Mouse (Mus musculus) Patski (cell line): ENCODE measurements at regions not wholly inside any gene's neighbourhood (a gene's known extent, or its start where the extent isn't known, plus 50 kb on each side); places are given as distances from the start of the nearest gene placed in this dataset.

Experiments
- ATAC-seq: fragments of 100-300 bp; one replicate; pipeline ENCODE4 v1.8.0; 2021
- CTCF ChIA-PET: fragments of 350-600 bp; sonication (Branson Sonifier 250); formaldehyde crosslinking; loops from one replicate; lab custom pipeline; 2022; ENCODE audit warnings: inconsistent platforms; lab: Charles Lee
- POLR2A ChIA-PET: fragments of 350-600 bp; sonication (Branson Sonifier 250); formaldehyde crosslinking; loops from one replicate; lab custom pipeline; 2022; ENCODE audit warnings: antibody characterized with exemption, inconsistent platforms; lab: Charles Lee
- DNase-seq: peaks from one replicate; pipeline ENCODE4 v3.0.0-alpha.2; 2011; ENCODE audit warnings: low read depth, low spot score
- H3K27me3 ChIP-seq: fragments of 371-371 bp; one replicate; pipeline ENCODE4 v1.5.1; 2021
- CTCF ChIP-seq: fragments of 100-300 bp; IDR thresholded peaks from one replicate; pipeline ENCODE4 v1.5.1; 2021
- in situ Hi-C: fragments of 300-500 bp; cut with MboI; formaldehyde crosslinking; loops from 3 replicates; pipeline ENCODE4 v1.11.1; 2018; ENCODE audit warnings: low pct_unique_long_range_greater_than_20kb, mixed read lengths

DNA sequence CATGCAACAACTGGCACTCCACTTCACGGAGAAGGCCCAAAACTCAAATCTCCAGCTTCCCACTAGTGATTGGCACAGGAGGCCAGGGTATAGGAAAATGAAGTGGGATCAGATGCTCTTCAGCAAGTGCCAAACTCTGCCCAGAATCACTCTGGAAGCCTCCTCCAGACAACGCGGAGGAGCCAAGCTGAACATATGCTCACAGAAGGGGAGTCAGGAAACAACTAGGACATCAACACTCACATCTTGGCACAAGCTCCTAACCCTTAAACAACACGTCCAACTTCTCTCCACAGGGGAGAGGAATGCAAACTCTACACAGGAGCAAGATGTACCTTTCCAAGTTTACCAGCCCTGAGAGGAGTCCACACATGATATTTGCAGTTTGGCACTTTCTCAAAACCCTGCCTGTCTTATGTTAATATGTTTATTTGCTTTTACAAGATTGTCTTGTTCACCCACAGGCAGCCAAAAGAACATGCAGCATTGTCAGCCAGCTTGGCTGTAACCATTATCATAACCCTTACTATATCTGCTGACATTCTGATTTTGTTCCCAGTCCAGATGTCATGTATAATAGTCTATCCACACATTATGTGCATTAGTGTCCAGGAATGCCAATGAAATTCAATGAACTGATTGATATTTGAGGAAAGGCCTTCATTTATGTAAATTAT, 440.1 kb upstream of the B3galt2 start:
- in situ Hi-C loops = no loop called here
- H3K27me3 ChIP-seq = no peaks in the 10 kb centered on the region
- CTCF ChIA-PET = interaction anchor here (1.3 kb wide), 1 partner anchor 12 kb away, joined by 3 read pairs; no protein-coding TSS in a partner anchor
- POLR2A ChIA-PET = no interaction called here
- DNase-seq = no peak
- no peak for ATAC-seq
- TF ChIP-seq CTCF = no peak

DNA sequence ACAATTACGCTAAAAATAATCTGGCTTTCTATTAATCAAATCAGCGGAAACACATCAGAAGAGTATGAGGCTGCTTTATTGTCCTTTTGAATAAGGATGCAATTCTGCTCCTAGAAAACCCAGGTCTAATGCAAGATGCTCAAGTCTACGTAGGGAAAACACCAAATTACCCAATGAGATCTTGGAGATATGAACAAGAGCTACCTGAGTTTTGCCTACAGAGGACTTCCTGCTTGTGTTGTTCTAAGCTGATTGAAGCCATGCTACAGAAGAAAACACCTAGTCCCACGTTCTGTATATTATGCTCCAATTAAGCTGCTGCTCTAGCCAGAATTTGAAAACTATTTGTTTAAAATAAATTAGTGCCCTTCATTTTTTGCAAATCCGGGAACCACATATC, 439.5 kb upstream of the B3galt2 start:
- TF ChIP-seq CTCF = no peak
- in situ Hi-C loops = no loop called here
- ChIA-PET POLR2A (no interaction called here), CTCF (no interaction called here)
- H3K27me3 ChIP-seq = no peaks in the 10 kb centered on the region
- ATAC-seq (no peak), DNase-seq (no peak)

DNA sequence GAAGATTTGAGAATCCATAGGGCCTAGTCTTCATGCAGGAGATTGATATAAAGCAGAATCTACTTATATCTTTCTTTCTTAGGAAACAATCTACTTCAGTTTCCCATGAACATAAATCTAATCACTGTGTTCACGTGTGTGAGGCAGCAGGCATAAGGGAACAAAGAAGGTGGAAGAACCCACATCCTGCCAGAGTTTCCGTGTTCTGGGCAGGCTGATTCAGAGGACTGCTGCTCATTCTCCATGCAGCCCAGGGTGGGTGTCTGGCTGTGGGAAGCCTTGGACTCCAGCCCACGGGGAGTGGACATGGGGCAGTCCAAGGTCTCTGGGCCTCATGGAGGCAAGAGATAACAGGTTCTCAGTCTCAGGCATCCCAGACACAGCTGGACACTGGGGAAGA, 438.3 kb upstream of the B3galt2 start:
- ChIA-PET POLR2A (no interaction called here), CTCF (no interaction called here)
- ATAC-seq = no peak
- H3K27me3 ChIP-seq = no peaks in the 10 kb centered on the region
- no peak for DNase-seq
- in situ Hi-C loops = no loop called here
- no peak for TF ChIP-seq CTCF

GRCm38 (mm10) chr1:143204070-143204469, 436.4 kb upstream of the B3galt2 start:
- in situ Hi-C loops = no loop called here
- ChIA-PET POLR2A (no interaction called here), CTCF (no interaction called here)
- no peaks in the 10 kb centered on the region for H3K27me3 ChIP-seq
- ATAC-seq (no peak), DNase-seq (no peak)
- TF ChIP-seq CTCF = no peak

GRCm38 (mm10) chr1:143206995-143207394, 433.5 kb upstream of the B3galt2 start:
- no peak for ATAC-seq
- no peaks in the 10 kb centered on the region for H3K27me3 ChIP-seq
- ChIA-PET POLR2A (no interaction called here), CTCF (interaction anchor here (1.0 to 2.5 kb wide), 4 partner anchors 13 to 90 kb away, joined by 3 to 7 read pairs (median 4); no protein-coding TSS in a partner anchor)
- TF ChIP-seq CTCF = no peak
- in situ Hi-C loops = no loop called here
- no peak for DNase-seq

DNA sequence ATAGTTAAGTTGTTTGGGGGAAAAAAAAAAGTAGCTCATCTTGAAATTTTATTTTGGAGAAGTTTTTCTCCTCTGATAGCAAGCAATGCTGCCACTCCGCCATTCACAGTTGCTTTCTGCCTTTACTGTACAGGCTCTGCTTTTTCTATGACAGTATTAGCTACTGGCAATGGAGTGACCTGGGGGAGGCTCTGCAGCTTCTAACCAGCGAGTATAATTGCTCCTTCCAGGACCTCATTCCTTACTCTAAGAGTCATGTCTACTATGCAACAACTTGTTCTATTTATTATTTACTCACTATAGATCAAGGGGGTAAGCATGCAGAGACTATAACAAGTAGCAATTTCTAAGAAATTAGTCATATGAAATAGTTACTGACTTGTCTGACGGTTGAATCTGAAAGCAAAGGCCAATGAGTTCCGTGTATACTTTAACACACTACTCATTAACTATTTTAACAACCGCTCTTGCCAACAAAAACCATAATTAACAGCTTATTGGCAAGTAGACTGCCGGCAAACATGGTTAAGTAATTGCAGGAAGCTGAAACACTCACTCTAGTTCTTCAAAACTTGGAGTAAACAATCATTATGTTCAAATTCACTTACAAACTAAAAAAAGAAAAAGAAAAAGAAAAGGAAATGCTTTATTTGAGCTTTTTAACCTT, 432.9 kb upstream of the B3galt2 start:
- DNase-seq = peak; percentile 33
- in situ Hi-C loops = no loop called here
- no peaks in the 10 kb centered on the region for H3K27me3 ChIP-seq
- POLR2A ChIA-PET = no interaction called here
- CTCF ChIA-PET = interaction anchor here (1.0 to 2.5 kb wide), 5 partner anchors 13 to 89 kb away, joined by 3 to 7 read pairs (median 3); no protein-coding TSS in a partner anchor
- TF ChIP-seq CTCF = no peak
- peak; percentile 92 for ATAC-seq

DNA sequence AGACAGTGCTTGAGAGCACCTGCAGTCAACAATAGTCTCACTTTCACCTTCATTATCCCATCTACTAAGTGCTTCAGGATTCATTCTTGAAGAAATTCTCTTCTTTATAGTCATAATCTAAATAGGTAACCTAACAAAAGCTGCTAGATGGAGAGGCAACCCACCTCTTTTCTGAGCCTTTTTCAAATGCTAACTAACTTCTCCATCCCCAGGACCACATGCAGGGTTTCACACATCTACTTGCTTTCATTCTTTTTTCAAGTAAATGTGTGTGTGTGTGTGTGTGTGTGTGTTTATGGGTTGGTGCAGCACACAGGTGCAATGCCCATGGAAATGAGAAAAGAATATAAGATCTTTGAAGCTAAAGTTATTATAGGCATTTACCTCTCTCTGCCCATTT, 423.1 kb upstream of the B3galt2 start:
- ChIA-PET CTCF (no interaction called here), POLR2A (no interaction called here)
- TF ChIP-seq CTCF = no peak
- no peak for ATAC-seq
- no peak for DNase-seq
- H3K27me3 ChIP-seq = no peaks in the 10 kb centered on the region
- in situ Hi-C loops = no loop called here

DNA sequence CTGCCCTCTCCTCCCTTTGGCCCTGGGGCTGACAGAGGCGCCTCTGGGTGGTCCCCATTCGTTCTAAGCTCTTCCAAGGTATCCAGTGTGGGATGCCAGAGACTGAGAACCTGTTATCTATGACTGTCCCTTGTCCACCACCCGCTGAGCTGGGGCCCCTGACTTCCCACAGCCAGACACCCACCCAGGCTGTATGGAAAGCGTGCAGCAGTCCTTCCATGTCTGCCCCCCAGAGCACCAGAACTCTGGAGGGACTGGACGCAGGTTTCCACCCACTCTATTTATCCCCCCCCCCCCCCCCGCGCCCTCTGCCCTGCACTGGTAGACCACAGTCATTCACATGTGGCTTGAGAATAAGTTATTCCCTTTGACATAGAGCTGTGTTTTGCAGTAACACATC, 408.5 kb upstream of the B3galt2 start:
- ChIA-PET POLR2A (no interaction called here), CTCF (no interaction called here)
- TF ChIP-seq CTCF = no peak
- in situ Hi-C loops = no loop called here
- no peaks in the 10 kb centered on the region for H3K27me3 ChIP-seq
- DNase-seq (no peak), ATAC-seq (no peak)

GRCm38 (mm10) chr1:143258470-143259215, 381.8 kb upstream of the B3galt2 start:
- in situ Hi-C loops = no loop called here
- POLR2A ChIA-PET = no interaction called here
- no peak for ATAC-seq

GRCm38 (mm10) chr1:143263263-143264038, 377.0 kb upstream of the B3galt2 start:
- in situ Hi-C loops = no loop called here
- ChIA-PET POLR2A (no interaction called here), CTCF (interaction anchor here (1.4 kb wide), 1 partner anchor 12 kb away, joined by 4 read pairs; no protein-coding TSS in a partner anchor)
- ATAC-seq (no peak), DNase-seq (no peak)
- H3K27me3 ChIP-seq = no peaks in the 10 kb centered on the region
- TF ChIP-seq CTCF = no peak

More at GRCm38 (mm10) chr1:143258470-143259215, 381.8 kb upstream of the B3galt2 start:
- no peaks in the 10 kb centered on the region for H3K27me3 ChIP-seq
- DNase-seq = no peak
- CTCF ChIA-PET = interaction anchor here (0.9 to 1.4 kb wide), 2 partner anchors 12 to 21 kb away, joined by 3 read pairs; no protein-coding TSS in a partner anchor
- TF ChIP-seq CTCF = no peak
